Mouse (Mus musculus): ENCODE measurements around the gene Gm20388. TPM values are rescaled to one million over a fixed set of nuclear protein-coding genes. Genes with fewer than 3 reads are reported as not detected.
A peak's percentile ranks its signal among the peaks of the same experiment; 100 is the strongest.

Gm20388 gene
- total RNA-seq, 2 experiments from 2014 or later, result not detected

- peak; percentile 67 to 77 for DNase-seq (ENCODE audit: low spot score in 2 of 2)
Measured at GRCm38 (mm10) chr8:121687455-121688161, 1777.0 kb downstream of the Gm20388 start.

- DNase-seq (ENCODE audit: low spot score in 2 of 2), result no peak
Measured at GRCm38 (mm10) chr8:121688496-121688895, 1777.9 kb downstream of the Gm20388 start.

- DNase-seq (ENCODE audit: low spot score in 2 of 2), result no peak
Measured at GRCm38 (mm10) chr8:121694453-121694852, 1783.8 kb downstream of the Gm20388 start.

GRCm38 (mm10) chr8:121695585-121696184 lies 1785.0 kb downstream of the Gm20388 start:
- no peak for DNase-seq (ENCODE audit: low spot score in 2 of 2)

GRCm38 (mm10) chr8:121697735-121698614 lies 1787.3 kb downstream of the Gm20388 start:
- no peak for DNase-seq (ENCODE audit: low spot score in 2 of 2)

GRCm38 (mm10) chr8:121698615-121699101 lies 1788.0 kb downstream of the Gm20388 start:
- DNase-seq (ENCODE audit: low spot score in 2 of 2), result no peak

GRCm38 (mm10) chr8:121699936-121700335 lies 1789.3 kb downstream of the Gm20388 start:
- DNase-seq (ENCODE audit: low spot score in 2 of 2), result no peak

- peak in 1 of 2 experiments; percentile 55 for DNase-seq (ENCODE audit: low spot score in 2 of 2)
Measured at GRCm38 (mm10) chr8:121705174-121705573, 1794.5 kb downstream of the Gm20388 start.

GRCm38 (mm10) chr8:121706956-121707355 lies 1796.3 kb downstream of the Gm20388 start:
- DNase-seq (ENCODE audit: low spot score in 2 of 2), result no peak

- DNase-seq (ENCODE audit: low spot score in 2 of 2), result no peak
Measured at GRCm38 (mm10) chr8:121708406-121708805, 1797.8 kb downstream of the Gm20388 start.

- no peak for DNase-seq (ENCODE audit: low spot score in 2 of 2)
Measured at GRCm38 (mm10) chr8:121717502-121717901, 1806.9 kb downstream of the Gm20388 start.

- DNase-seq (ENCODE audit: low spot score in 2 of 2), result peak; percentile 91 to 95
Measured at GRCm38 (mm10) chr8:121717982-121718425, 1807.4 kb downstream of the Gm20388 start.

- DNase-seq (ENCODE audit: low spot score in 2 of 2), result no peak
Measured at GRCm38 (mm10) chr8:121718925-121719324, 1808.3 kb downstream of the Gm20388 start.

- no peak for DNase-seq (ENCODE audit: low spot score in 2 of 2)
Measured at GRCm38 (mm10) chr8:121721072-121721471, 1810.4 kb downstream of the Gm20388 start.

GRCm38 (mm10) chr8:121723846-121724245 lies 1813.2 kb downstream of the Gm20388 start:
- no peak for DNase-seq (ENCODE audit: low spot score in 2 of 2)

GRCm38 (mm10) chr8:121727164-121727563 lies 1816.5 kb downstream of the Gm20388 start:
- DNase-seq (ENCODE audit: low spot score in 2 of 2), result no peak

GRCm38 (mm10) chr8:121729323-121729722 lies 1818.7 kb downstream of the Gm20388 start, which contains the start of gene Jph3:
Gene Jph3 (plus strand): TSS chr8:121729623.
- DNase-seq (ENCODE audit: low spot score in 2 of 2), result no peak

GRCm38 (mm10) chr8:121729754-121730153 lies 1819.1 kb downstream of the Gm20388 start:
- peak in 1 of 2 experiments; percentile 39 for DNase-seq (ENCODE audit: low spot score in 2 of 2)

GRCm38 (mm10) chr8:121730170-121730569 lies 1819.5 kb downstream of the Gm20388 start:
- no peak for DNase-seq (ENCODE audit: low spot score in 2 of 2)

GRCm38 (mm10) chr8:121730646-121731045 lies 1820.0 kb downstream of the Gm20388 start:
- DNase-seq (ENCODE audit: low spot score in 2 of 2), result peak in 1 of 2 experiments; percentile 19

- peak in 1 of 2 experiments; percentile 24 for DNase-seq (ENCODE audit: low spot score in 2 of 2)
Measured at GRCm38 (mm10) chr8:121731060-121731459, 1820.4 kb downstream of the Gm20388 start.
